Mouse (Mus musculus) megakaryocyte progenitor cell, adult 5-6 weeks (primary cell): ENCODE results near the gene Olfr1436. TPM values are rescaled to one million over a fixed set of nuclear protein-coding genes. Genes with fewer than 3 reads are reported as not detected.
"Not testable (repeated sequence)": the region's sequence is repeated elsewhere in the genome, so short reads cannot be mapped to it uniquely, and the experiment has no call there.

Source experiments
- ATAC-seq: replicated peaks from 2 replicates; pipeline ENCODE4 v1.8.0; 2016; ENCODE audit warnings: mild to moderate bottlenecking, moderate TSS enrichment, inconsistent platforms; ENCODE audit not compliant: poor library complexity
- total RNA-seq, 2 experiments: library from RNA; stranded (forward) in 1 of 2; stranded (reverse) in 1 of 2; fragments of 157-497, 149-512 nt in 1 of 2; fragments of 200-1000 nt in 1 of 2; gene quantifications; 2 replicates each; pipeline versions ENCODE4 v1.2.3 to v1.2.4; 2015 to 2017

Olfr1436 gene
- not detected in 2 replicates for total RNA-seq (2015)
- total RNA-seq (2017) = not detected in 2 replicates

DNA sequence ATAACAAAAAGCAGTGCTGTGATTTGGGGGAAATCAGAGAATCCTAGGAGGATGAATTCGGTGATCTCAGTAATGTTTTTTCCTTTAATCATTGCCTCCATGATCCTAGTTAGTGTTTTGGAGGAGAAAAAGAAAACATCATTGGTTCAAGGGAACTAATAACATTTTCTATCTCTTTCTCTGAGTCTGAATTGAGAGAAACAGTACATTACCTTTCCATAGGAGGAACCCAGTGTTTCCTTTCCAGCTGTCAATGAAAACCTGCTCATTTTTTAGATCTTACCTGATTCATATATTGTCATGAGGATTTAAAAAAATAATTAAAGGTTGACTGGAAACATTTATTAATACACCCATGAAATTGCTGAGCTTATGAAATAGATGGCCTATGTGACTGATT, at the start of gene Olfr1436:
Gene Olfr1436, minus strand, starts transcription at position 101 of the 400 bp plus-strand sequence.
- ATAC-seq = not testable (repeated sequence)

DNA sequence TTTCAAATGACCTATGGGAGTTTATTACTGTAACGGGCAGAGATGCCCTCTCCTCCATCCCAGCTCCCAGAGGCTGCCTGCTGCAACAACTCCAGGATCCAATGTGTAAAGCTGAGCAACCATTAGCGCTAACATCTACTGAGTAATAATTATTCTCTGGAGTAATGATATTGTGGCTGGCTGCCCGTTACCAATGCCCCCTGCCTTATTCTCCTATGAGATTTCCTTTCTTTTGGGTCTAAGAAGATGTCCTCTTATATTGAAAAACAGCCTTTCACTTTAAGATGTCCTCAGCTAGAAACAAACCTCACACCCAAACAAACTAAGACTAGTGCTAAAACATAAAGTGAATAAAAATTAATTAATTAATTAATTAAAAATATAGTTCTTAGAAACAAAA, 36.9 kb upstream of the Olfr1436 start, which contains the start of gene Olfr1438-ps1:
Gene Olfr1438-ps1, minus strand, starts transcription at position 101 of the 400 bp plus-strand sequence.
- no peak for ATAC-seq

DNA sequence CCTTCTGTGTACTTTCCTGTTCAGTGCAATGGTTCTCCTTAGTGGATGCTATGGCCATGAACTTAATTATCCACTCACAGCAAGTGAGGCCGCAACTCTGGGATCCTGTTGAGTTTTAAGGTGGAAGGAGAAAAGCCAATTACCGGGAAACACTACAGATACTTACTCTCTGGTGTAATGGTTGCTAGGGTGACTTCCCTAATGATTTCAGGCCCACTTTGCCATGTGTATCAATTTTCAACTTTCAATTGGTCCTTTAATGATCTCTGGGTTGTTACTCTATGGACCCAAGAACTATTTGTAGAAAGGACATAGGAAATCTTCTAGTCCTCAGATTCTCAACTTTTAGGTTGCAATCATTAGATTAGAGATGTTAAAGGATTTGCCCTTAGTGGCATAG, 26.1 kb upstream of the Olfr1436 start, which contains the start of gene Olfr1437:
Gene Olfr1437, minus strand, starts transcription at position 101 of the 400 bp plus-strand sequence.
- no peak for ATAC-seq

DNA sequence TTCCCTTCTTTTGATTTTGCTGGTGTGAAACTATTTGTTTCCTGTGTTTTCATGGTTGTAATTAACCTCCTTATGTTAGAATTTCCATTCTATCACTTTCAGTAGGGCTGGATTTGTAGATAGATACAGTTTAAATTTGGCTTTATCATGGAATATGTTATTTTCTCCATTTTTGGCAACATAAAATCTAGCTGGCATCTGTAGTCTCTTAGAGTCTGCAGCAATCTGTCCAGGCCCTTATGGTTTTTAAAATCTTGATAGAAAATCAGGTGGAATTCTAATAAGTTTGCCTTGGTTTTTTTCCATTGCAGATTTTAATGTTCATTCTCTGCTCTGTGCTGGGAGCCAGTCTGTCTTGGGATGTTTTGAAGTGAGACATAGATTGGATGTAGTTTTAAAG, 6.0 kb downstream of the Olfr1436 start:
- no peak for ATAC-seq

DNA sequence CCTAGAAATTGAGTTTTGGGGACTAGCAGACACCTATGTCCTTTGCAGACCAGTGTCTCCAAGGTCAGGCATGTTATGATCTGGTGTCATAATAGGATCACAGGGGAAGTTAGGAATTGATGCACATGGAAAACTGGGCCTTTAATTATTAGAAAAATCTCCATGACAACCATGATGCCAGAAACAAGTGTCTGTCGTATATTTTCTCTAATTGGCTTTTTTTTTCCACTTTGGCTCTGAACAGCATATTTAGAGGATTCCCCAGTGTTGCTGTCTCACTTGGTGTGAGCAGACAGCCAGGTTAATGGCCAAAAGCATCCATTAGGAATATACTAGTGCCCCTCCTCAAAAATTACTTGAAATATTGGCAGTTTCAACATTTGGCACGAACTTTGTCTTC, 19.4 kb downstream of the Olfr1436 start, which contains the start of gene Olfr1434:
Gene Olfr1434, plus strand, starts transcription at position 301 of the 400 bp plus-strand sequence.
- ATAC-seq = no peak

DNA sequence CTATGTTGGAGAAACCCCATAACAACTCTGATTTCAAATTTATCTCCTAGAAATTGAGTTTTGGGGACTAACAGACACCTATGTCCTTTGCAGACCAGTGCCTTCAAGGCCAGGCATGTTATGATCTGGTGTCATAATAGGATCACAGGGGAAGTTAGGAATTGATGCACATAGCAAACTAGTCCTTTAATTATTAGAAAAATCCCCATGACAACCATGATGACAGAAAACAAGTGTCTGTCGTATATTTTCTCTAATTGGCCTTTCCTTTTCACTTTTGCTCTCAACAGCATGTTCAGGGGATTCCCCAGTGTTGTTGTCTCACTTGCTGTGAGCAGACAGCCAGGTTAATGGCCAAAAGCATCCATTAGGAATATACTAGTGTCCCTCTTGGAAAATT, 38.2 kb downstream of the Olfr1436 start, which contains the start of gene Olfr235:
Gene Olfr235, plus strand, starts transcription at position 301 of the 400 bp plus-strand sequence.
- ATAC-seq = no peak

Other genes with a start within 250 kb of the Olfr1436 start
- gene Olfr1424, start 236.4 kb downstream of the Olfr1436 start, total RNA-seq (2015) = not detected in 2 replicates
- not detected in 2 replicates for gene Olfr1424, start 236.4 kb downstream of the Olfr1436 start, total RNA-seq (2017)
- gene Olfr1425, start 221.4 kb downstream of the Olfr1436 start, total RNA-seq (2015) = not detected in 2 replicates
- not detected in 2 replicates for gene Olfr1425, start 221.4 kb downstream of the Olfr1436 start, total RNA-seq (2017)
- not detected in 2 replicates for gene Olfr1426, start 207.1 kb downstream of the Olfr1436 start, total RNA-seq (2015)
- not detected in 2 replicates for gene Olfr1426, start 207.1 kb downstream of the Olfr1436 start, total RNA-seq (2017)
- not detected in 2 replicates for gene Olfr1427, start 195.8 kb downstream of the Olfr1436 start, total RNA-seq (2015)
- gene Olfr1427, start 195.8 kb downstream of the Olfr1436 start, total RNA-seq (2017) = not detected in 2 replicates
- not detected in 2 replicates for gene Olfr1428, start 183.2 kb downstream of the Olfr1436 start, total RNA-seq (2015)
- not detected in 2 replicates for gene Olfr1428, start 183.2 kb downstream of the Olfr1436 start, total RNA-seq (2017)
- gene Olfr76, start 175.9 kb downstream of the Olfr1436 start, total RNA-seq (2015) = not detected in 2 replicates
- gene Olfr76, start 175.9 kb downstream of the Olfr1436 start, total RNA-seq (2017) = not detected in 2 replicates
- not detected in 2 replicates for gene Olfr1555-ps1, start 129.0 kb downstream of the Olfr1436 start, total RNA-seq (2015)
- not detected in 2 replicates for gene Olfr1555-ps1, start 129.0 kb downstream of the Olfr1436 start, total RNA-seq (2017)
- gene Olfr1431, start 98.5 kb downstream of the Olfr1436 start, total RNA-seq (2015) = not detected in 2 replicates
- not detected in 2 replicates for gene Olfr1431, start 98.5 kb downstream of the Olfr1436 start, total RNA-seq (2017)
- gene Olfr1432, start 66.5 kb downstream of the Olfr1436 start, total RNA-seq (2015) = not detected in 2 replicates
- not detected in 2 replicates for gene Olfr1432, start 66.5 kb downstream of the Olfr1436 start, total RNA-seq (2017)
- not detected in 2 replicates for gene Olfr262, start 57.5 kb downstream of the Olfr1436 start, total RNA-seq (2015)
- not detected in 2 replicates for gene Olfr262, start 57.5 kb downstream of the Olfr1436 start, total RNA-seq (2017)
- not detected in 2 replicates for gene Olfr235, start 38.1 kb downstream of the Olfr1436 start, total RNA-seq (2015)
- gene Olfr235, start 38.1 kb downstream of the Olfr1436 start, total RNA-seq (2017) = not detected in 2 replicates
- gene Olfr1434, start 19.3 kb downstream of the Olfr1436 start, total RNA-seq (2015) = not detected in 2 replicates
- not detected in 2 replicates for gene Olfr1434, start 19.3 kb downstream of the Olfr1436 start, total RNA-seq (2017)
- gene Olfr1437, start 26.0 kb upstream of the Olfr1436 start, total RNA-seq (2015) = not detected in 2 replicates
- gene Olfr1437, start 26.0 kb upstream of the Olfr1436 start, total RNA-seq (2017) = not detected in 2 replicates
- not detected in 2 replicates for gene Olfr1438-ps1, start 36.8 kb upstream of the Olfr1436 start, total RNA-seq (2015)
- not detected in 2 replicates for gene Olfr1438-ps1, start 36.8 kb upstream of the Olfr1436 start, total RNA-seq (2017)
- gene Olfr1440, start 88.1 kb upstream of the Olfr1436 start, total RNA-seq (2015) = not detected in 2 replicates
- gene Olfr1440, start 88.1 kb upstream of the Olfr1436 start, total RNA-seq (2017) = not detected in 2 replicates
- not detected in 2 replicates for gene Olfr1441, start 118.3 kb upstream of the Olfr1436 start, total RNA-seq (2015)
- gene Olfr1441, start 118.3 kb upstream of the Olfr1436 start, total RNA-seq (2017) = not detected in 2 replicates
- not detected in 2 replicates for gene Pfpl, start 128.8 kb upstream of the Olfr1436 start, total RNA-seq (2015)
- gene Pfpl, start 128.8 kb upstream of the Olfr1436 start, total RNA-seq (2017) = not detected in 2 replicates
- 74.6 and 105 TPM in 2 replicates for gene Mpeg1, start 161.6 kb upstream of the Olfr1436 start, total RNA-seq (2015)
- gene Mpeg1, start 161.6 kb upstream of the Olfr1436 start, total RNA-seq (2017) = 41.8 and 52.4 TPM in 2 replicates
- gene Dtx4, start 202.3 kb upstream of the Olfr1436 start, total RNA-seq (2015) = 41.4 and 46.5 TPM in 2 replicates
- gene Dtx4, start 202.3 kb upstream of the Olfr1436 start, total RNA-seq (2017) = 38.9 and 39.0 TPM in 2 replicates
- gene Fam111a, start 246.6 kb upstream of the Olfr1436 start, total RNA-seq (2015) = 193 and 210 TPM in 2 replicates
- gene Fam111a, start 246.6 kb upstream of the Olfr1436 start, total RNA-seq (2017) = 232 and 248 TPM in 2 replicates